Mouse (Mus musculus): ENCODE data around the gene Daam1.

Daam1 gene

GRCm38 (mm10) chr12:72011404-72011803 lies 180.5 kb downstream of the Daam1 start:
- DNase-seq = no peak

GRCm38 (mm10) chr12:72012126-72012525 lies 181.2 kb downstream of the Daam1 start:
- no peak for DNase-seq

GRCm38 (mm10) chr12:72013711-72014354 lies 183.0 kb downstream of the Daam1 start:
- no peak for DNase-seq

- no peak for DNase-seq
Measured at GRCm38 (mm10) chr12:72014355-72014776, 183.5 kb downstream of the Daam1 start.

GRCm38 (mm10) chr12:72015296-72015695 lies 184.4 kb downstream of the Daam1 start:
- DNase-seq = no peak

- DNase-seq = no peak
Measured at GRCm38 (mm10) chr12:72020285-72020684, 189.4 kb downstream of the Daam1 start.

GRCm38 (mm10) chr12:72021543-72021942 lies 190.7 kb downstream of the Daam1 start:
- no peak for DNase-seq

- no peak for DNase-seq
Measured at GRCm38 (mm10) chr12:72022790-72023189, 191.9 kb downstream of the Daam1 start.

- no peak for DNase-seq
Measured at GRCm38 (mm10) chr12:72023572-72023971, 192.7 kb downstream of the Daam1 start.

- DNase-seq = no peak
Measured at GRCm38 (mm10) chr12:72025275-72025795, 194.5 kb downstream of the Daam1 start.

GRCm38 (mm10) chr12:72031171-72031570 lies 200.3 kb downstream of the Daam1 start:
- DNase-seq = no peak

GRCm38 (mm10) chr12:72031794-72032193 lies 200.9 kb downstream of the Daam1 start:
- DNase-seq = no peak

GRCm38 (mm10) chr12:72036097-72036661 lies 205.3 kb downstream of the Daam1 start:
- no peak for DNase-seq

- DNase-seq = no peak
Measured at GRCm38 (mm10) chr12:72037049-72037448, 206.2 kb downstream of the Daam1 start.

- DNase-seq = no peak
Measured at GRCm38 (mm10) chr12:72038866-72039265, 208.0 kb downstream of the Daam1 start.

- DNase-seq = no peak
Measured at GRCm38 (mm10) chr12:72039501-72039900, 208.6 kb downstream of the Daam1 start.

- no peak for DNase-seq
Measured at GRCm38 (mm10) chr12:72041238-72041637, 210.4 kb downstream of the Daam1 start.
